In genomic region chr2:84761309-84761708, GRCm38 (mm10) we compare ENCODE assay signal across 25 mouse cellular contexts. TPM values are rescaled to one million over a fixed set of nuclear protein-coding genes. Genes with fewer than 3 reads are reported as not detected.
"Had no signal": no experiment of that assay in that cellular context is flagged by ENCODE, and none has a peak within 500 bp of the region (broad histone marks: within the 10 kb centered on the region; RNA-seq: fewer than 3 reads in every experiment).

No protein-coding gene starts in this region.

- H3K4me2 ChIP-seq: heart, embryonic 11.5 days; heart, embryonic 13.5 days; heart, embryonic 15.5 days; hindbrain, embryonic 13.5 days; hindbrain, embryonic 15.5 days; kidney, embryonic 15.5 days; limb, embryonic 13.5 days; limb, embryonic 15.5 days had no signal

- H3K27ac ChIP-seq: gastrocnemius, adult 2 months; heart, adult 2 months; heart, embryonic 13.5 days; heart, embryonic 15.5 days; hindbrain, embryonic 13.5 days; hindbrain, embryonic 15.5 days; hindbrain, postnatal 0 days; kidney, embryonic 15.5 days; kidney, postnatal 0 days; limb, embryonic 13.5 days; limb, embryonic 15.5 days had no signal

- H3K4me3 ChIP-seq: gastrocnemius, adult 2 months; heart, adult 2 months; heart, embryonic 13.5 days; heart, embryonic 15.5 days; hindbrain, embryonic 13.5 days; hindbrain, embryonic 15.5 days; kidney, embryonic 15.5 days; limb, embryonic 13.5 days; limb, embryonic 15.5 days had no signal

- H3K27me3 ChIP-seq: heart, embryonic 13.5 days; heart, embryonic 15.5 days; hindbrain, embryonic 13.5 days; hindbrain, embryonic 15.5 days; kidney, embryonic 15.5 days; limb, embryonic 13.5 days; limb, embryonic 15.5 days had no signal

- H3K4me1 ChIP-seq: heart, embryonic 13.5 days; heart, embryonic 15.5 days; hindbrain, embryonic 13.5 days; hindbrain, embryonic 15.5 days; kidney, embryonic 15.5 days; limb, embryonic 13.5 days; limb, embryonic 15.5 days had no signal

- H3K9ac ChIP-seq: heart, embryonic 13.5 days; heart, embryonic 15.5 days; hindbrain, embryonic 13.5 days; hindbrain, embryonic 15.5 days; kidney, embryonic 15.5 days; limb, embryonic 13.5 days; limb, embryonic 15.5 days had no signal

- DNase-seq: gastrocnemius, adult 2 months; gastrocnemius, postnatal 10 days; gastrocnemius, postnatal 25 days; heart, adult 11 months; heart, adult 2 months; heart, postnatal 14 days; heart, postnatal 36 days; kidney, adult 11 months; kidney, postnatal 14 days; kidney, postnatal 36 days; layer of hippocampus, adult 9-11 months; layer of hippocampus, postnatal 36 days; left cerebral cortex, postnatal 4 days had no signal

- ATAC-seq: hindbrain, postnatal 0 days; intestine, embryonic 16.5 days had no signal

- H3K36me3 ChIP-seq: heart, embryonic 15.5 days; hindbrain, embryonic 15.5 days; kidney, embryonic 15.5 days; limb, embryonic 13.5 days; limb, embryonic 15.5 days had no signal

- H3K9me3 ChIP-seq: heart, embryonic 13.5 days; heart, embryonic 15.5 days; hindbrain, embryonic 13.5 days; hindbrain, embryonic 15.5 days; kidney, embryonic 15.5 days; limb, embryonic 13.5 days; limb, embryonic 15.5 days had no signal

RNA-seq across cellular contexts. Expression of gene Serping1, which starts 13.9 kb away (rescaled TPM):
- total RNA-seq: hematopoietic stem cell, adult 5-6 weeks had no signal

RNA-seq across cellular contexts. Expression of gene Gm19426, which starts 17.9 kb away (rescaled TPM):
- total RNA-seq: gastrocnemius, adult 2 months; hematopoietic stem cell, adult 5-6 weeks had no signal
